Mouse (Mus musculus): Measurements from ENCODE around the gene Glmn. TPM values are rescaled to one million over a fixed set of nuclear protein-coding genes. Genes with fewer than 3 reads are reported as not detected.

Gene Glmn
- polyA plus RNA-seq, 1 experiment from 2014 or later = 26.0 TPM

- DNase-seq (ENCODE audit: low spot score) = no peak
- H3K9me3 ChIP-seq (replicated peaks; ENCODE audit: low read length) = no peaks in the 10 kb centered on the region
- no peaks in the 10 kb centered on the region for H3K27me3 ChIP-seq (ENCODE audit: insufficient read depth, low read length)
- WGBS = 87% methylated on average over 3 of the region's 3 CpGs
- H3K4me2 ChIP-seq (ENCODE audit: low read length) = no peak overlapping the region
- no peak overlapping the region for H3K4me3 ChIP-seq (replicated peaks; ENCODE audit: low read depth, low read length)
- TF ChIP-seq CTCF (IDR thresholded peaks at IDR 0.05; ENCODE audit: low read depth) = no peak
- ATAC-seq (replicated peaks; ENCODE audit: low FRiP score, low read depth) = no peak
- no peak overlapping the region for H3K27ac ChIP-seq
- no peak overlapping the region for H3K9ac ChIP-seq (ENCODE audit: low read depth, low read length)
- no peaks in the 10 kb centered on the region for H3K4me1 ChIP-seq (replicated peaks; ENCODE audit: insufficient read depth, low read length)
- 0 out of 2 replicates have a peak, but pooled peaks cover 12% of the 10 kb centered on the region for H3K36me3 ChIP-seq (ENCODE audit: insufficient read depth, low read length)
Observed at GRCm38 (mm10) chr5:107548444-107548843, 49.2 kb downstream of the Glmn start.

- no peak for ATAC-seq (replicated peaks; ENCODE audit: low FRiP score, low read depth)
- TF ChIP-seq CTCF (IDR thresholded peaks at IDR 0.05; ENCODE audit: low read depth) = no peak
- Histone ChIP-seq H3K27me3 (ENCODE audit: insufficient read depth, low read length) (no peaks in the 10 kb centered on the region), H3K9ac (ENCODE audit: low read depth, low read length) (no peak overlapping the region), H3K9me3 (replicated peaks; ENCODE audit: low read length) (no peaks in the 10 kb centered on the region), H3K36me3 (ENCODE audit: insufficient read depth, low read length) (0 out of 2 replicates have a peak, but pooled peaks cover 12% of the 10 kb centered on the region), H3K4me2 (ENCODE audit: low read length) (no peak overlapping the region), H3K27ac (no peak overlapping the region), H3K4me1 (replicated peaks; ENCODE audit: insufficient read depth, low read length) (no peaks in the 10 kb centered on the region), H3K4me3 (replicated peaks; ENCODE audit: low read depth, low read length) (no peak overlapping the region)
- DNase-seq (ENCODE audit: low spot score) = no peak
- WGBS = 89% methylated on average over 3 of the region's 3 CpGs
Observed at GRCm38 (mm10) chr5:107547955-107548354, 49.7 kb downstream of the Glmn start.

DNA sequence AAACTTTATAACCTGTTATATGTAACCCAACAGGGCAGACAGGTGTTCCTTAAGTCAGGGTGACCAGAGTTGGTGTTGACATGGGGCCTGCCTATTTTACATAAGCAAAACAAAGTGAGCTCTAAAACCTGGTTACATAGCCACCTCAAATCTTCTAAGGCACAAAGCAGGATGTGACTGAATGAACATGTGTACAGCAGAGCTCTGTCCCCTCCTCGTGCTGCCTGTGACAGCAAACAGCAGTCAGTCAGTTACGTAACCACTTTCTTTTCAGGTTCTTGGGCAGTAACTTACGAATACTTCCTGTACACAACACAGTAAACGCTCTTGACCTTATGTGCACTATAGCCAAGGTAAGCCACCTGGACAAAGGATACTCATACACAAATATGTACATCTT is 51.8 kb downstream of the Glmn start:
- TF ChIP-seq CTCF (IDR thresholded peaks at IDR 0.05; ENCODE audit: low read depth) = no peak
- Histone ChIP-seq H3K4me1 (replicated peaks; ENCODE audit: insufficient read depth, low read length) (no peaks in the 10 kb centered on the region), H3K27ac (no peak overlapping the region), H3K27me3 (ENCODE audit: insufficient read depth, low read length) (no peaks in the 10 kb centered on the region), H3K36me3 (ENCODE audit: insufficient read depth, low read length) (0 out of 2 replicates have a peak, but pooled peaks cover 5% of the 10 kb centered on the region), H3K9ac (ENCODE audit: low read depth, low read length) (no peak overlapping the region), H3K9me3 (replicated peaks; ENCODE audit: low read length) (no peaks in the 10 kb centered on the region), H3K4me2 (ENCODE audit: low read length) (no peak overlapping the region), H3K4me3 (replicated peaks; ENCODE audit: low read depth, low read length) (no peak overlapping the region)
- WGBS = 79% methylated on average over 4 of the region's 4 CpGs
- ATAC-seq (replicated peaks; ENCODE audit: low FRiP score, low read depth) (no peak), DNase-seq (ENCODE audit: low spot score) (no peak)

DNA sequence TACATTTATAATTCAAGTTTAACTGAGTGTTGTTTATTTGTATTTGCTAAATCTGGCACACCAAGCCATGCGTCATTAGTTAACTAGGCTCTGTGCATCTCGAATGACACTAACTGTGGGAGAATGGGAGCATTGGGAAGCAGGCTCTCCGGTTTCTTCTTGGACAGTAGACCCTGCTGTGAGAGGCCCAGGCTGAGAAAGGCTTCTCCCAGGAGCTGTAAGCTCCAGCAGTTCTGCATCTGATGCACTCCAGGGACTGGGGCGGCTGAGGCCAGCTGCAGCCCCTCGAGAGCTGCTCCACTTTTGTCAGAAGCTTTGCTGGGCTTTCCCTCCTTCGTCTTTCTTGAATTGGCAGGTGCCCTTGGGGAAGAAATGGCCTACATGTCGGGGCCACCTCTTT is 56.0 kb downstream of the Glmn start:
- Histone ChIP-seq H3K9me3 (replicated peaks; ENCODE audit: low read length) (no peaks in the 10 kb centered on the region), H3K27me3 (ENCODE audit: insufficient read depth, low read length) (no peaks in the 10 kb centered on the region), H3K36me3 (ENCODE audit: insufficient read depth, low read length) (no peaks in the 10 kb centered on the region), H3K4me3 (replicated peaks; ENCODE audit: low read depth, low read length) (no peak overlapping the region), H3K9ac (ENCODE audit: low read depth, low read length) (no peak overlapping the region), H3K27ac (no peak overlapping the region), H3K4me2 (ENCODE audit: low read length) (no peak overlapping the region), H3K4me1 (replicated peaks; ENCODE audit: insufficient read depth, low read length) (no peaks in the 10 kb centered on the region)
- DNase-seq (ENCODE audit: low spot score) = peak; percentile 67
- WGBS = 27% methylated on average over 7 of the region's 7 CpGs
- TF ChIP-seq CTCF (IDR thresholded peaks at IDR 0.05; ENCODE audit: low read depth) = no peak
- no peak; the same call in 1 of the 2 replicates for ATAC-seq (replicated peaks; ENCODE audit: low FRiP score, low read depth)

- Histone ChIP-seq H3K4me1 (replicated peaks; ENCODE audit: insufficient read depth, low read length) (no peaks in the 10 kb centered on the region), H3K27me3 (ENCODE audit: insufficient read depth, low read length) (no peaks in the 10 kb centered on the region), H3K36me3 (ENCODE audit: insufficient read depth, low read length) (no peaks in the 10 kb centered on the region), H3K4me2 (ENCODE audit: low read length) (no peak within 1 kb of the TSS), H3K4me3 (replicated peaks; ENCODE audit: low read depth, low read length) (no peak within 1 kb of the TSS), H3K9me3 (replicated peaks; ENCODE audit: low read length) (no peaks in the 10 kb centered on the region), H3K27ac (no peak within 1 kb of the TSS), H3K9ac (ENCODE audit: low read depth, low read length) (no peak within 1 kb of the TSS)
- WGBS = 73% methylated on average over 15 of the region's 15 CpGs
- no peak for DNase-seq (ENCODE audit: low spot score)
- TF ChIP-seq CTCF (IDR thresholded peaks at IDR 0.05; ENCODE audit: low read depth) = no peak
- ATAC-seq (replicated peaks; ENCODE audit: low FRiP score, low read depth) = no peak
Observed at GRCm38 (mm10) chr5:107534581-107534980, 63.1 kb downstream of the Glmn start, which contains the start of gene 1700028K03Rik. Gene 1700028K03Rik, plus strand, starts transcription at chr5:107534709.

DNA sequence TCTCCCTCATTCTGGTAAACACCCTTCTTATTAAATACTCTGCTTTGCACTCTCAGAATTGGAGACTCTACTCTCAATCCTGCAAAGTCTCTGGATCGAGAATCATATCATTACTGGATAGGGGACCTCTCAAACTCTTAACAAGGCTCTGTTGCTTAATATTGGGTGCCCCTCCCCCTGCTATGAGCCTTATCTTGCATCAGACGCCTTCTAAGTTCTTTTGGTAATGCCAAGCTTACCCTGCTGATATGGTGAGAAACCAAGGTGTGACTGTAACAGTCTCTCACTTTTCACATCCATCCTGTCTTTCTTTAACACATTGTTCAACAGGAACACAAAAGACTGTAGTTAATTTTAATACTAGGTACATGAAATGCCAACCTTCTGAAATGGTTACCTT is 64.1 kb downstream of the Glmn start:
- no peak overlapping the region for H3K4me2 ChIP-seq (ENCODE audit: low read length)
- WGBS = 74% methylated on average over 2 of the region's 2 CpGs
- H3K27ac ChIP-seq = no peak overlapping the region
- H3K36me3 ChIP-seq (ENCODE audit: insufficient read depth, low read length) = no peaks in the 10 kb centered on the region
- ATAC-seq (replicated peaks; ENCODE audit: low FRiP score, low read depth) = no peak
- no peak for DNase-seq (ENCODE audit: low spot score)
- H3K4me1 ChIP-seq (replicated peaks; ENCODE audit: insufficient read depth, low read length) = no peaks in the 10 kb centered on the region
- H3K4me3 ChIP-seq (replicated peaks; ENCODE audit: low read depth, low read length) = no peak overlapping the region
- no peak for TF ChIP-seq CTCF (IDR thresholded peaks at IDR 0.05; ENCODE audit: low read depth)
- no peaks in the 10 kb centered on the region for H3K27me3 ChIP-seq (ENCODE audit: insufficient read depth, low read length)
- H3K9me3 ChIP-seq (replicated peaks; ENCODE audit: low read length) = no peaks in the 10 kb centered on the region
- H3K9ac ChIP-seq (ENCODE audit: low read depth, low read length) = no peak overlapping the region

DNA sequence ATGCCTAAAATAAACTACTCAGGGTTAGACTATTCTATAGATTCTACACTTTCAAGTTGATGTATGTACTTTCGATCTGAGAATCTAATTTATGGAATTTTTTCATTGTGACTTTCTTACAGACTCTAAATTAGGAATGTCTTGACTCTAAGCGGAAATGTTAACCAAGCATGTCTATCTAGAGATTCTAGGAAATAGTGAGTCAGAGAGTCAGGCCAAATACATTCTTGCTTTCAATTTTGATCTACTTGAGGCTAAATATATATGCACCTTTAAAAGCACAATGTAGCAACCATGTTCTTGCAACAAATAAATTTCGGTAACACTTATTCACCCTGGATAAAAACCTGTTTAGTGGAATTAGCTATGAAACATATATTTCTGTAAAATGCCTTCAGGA is 68.8 kb downstream of the Glmn start:
- 77% methylated on average over 3 of the region's 3 CpGs for WGBS
- Histone ChIP-seq H3K27me3 (ENCODE audit: insufficient read depth, low read length) (no peaks in the 10 kb centered on the region), H3K9ac (ENCODE audit: low read depth, low read length) (no peak overlapping the region), H3K4me1 (replicated peaks; ENCODE audit: insufficient read depth, low read length) (no peaks in the 10 kb centered on the region), H3K4me2 (ENCODE audit: low read length) (no peak overlapping the region), H3K36me3 (ENCODE audit: insufficient read depth, low read length) (no peaks in the 10 kb centered on the region), H3K27ac (no peak overlapping the region), H3K4me3 (replicated peaks; ENCODE audit: low read depth, low read length) (no peak overlapping the region), H3K9me3 (replicated peaks; ENCODE audit: low read length) (no peaks in the 10 kb centered on the region)
- no peak for TF ChIP-seq CTCF (IDR thresholded peaks at IDR 0.05; ENCODE audit: low read depth)
- ATAC-seq (replicated peaks; ENCODE audit: low FRiP score, low read depth) (no peak), DNase-seq (ENCODE audit: low spot score) (no peak)
